Mouse (Mus musculus) brain, embryonic 14.5 days (tissue): Measurements from ENCODE around the gene Togaram1.
A peak's percentile ranks its signal among the peaks of the same experiment; 100 is the strongest.

Source experiments
- CTCF ChIP-seq: fragments of 200-500 bp; IDR thresholded peaks from 2 replicates; pipeline ENCODE4 v1.5.1; 2012; ENCODE audit warnings: inconsistent platforms, mild to moderate bottlenecking, moderate library complexity, borderline replicate concordance; ENCODE audit not compliant: insufficient read depth, insufficient read length; ENCODE audit errors: extremely low read depth
- POLR2A ChIP-seq: fragments of 200-500 bp; IDR thresholded peaks from 2 replicates; pipeline ENCODE4 v1.6.1; 2012; ENCODE audit warnings: mild to moderate bottlenecking, inconsistent platforms, borderline replicate concordance; ENCODE audit not compliant: poor library complexity, insufficient read depth, insufficient read length, severe bottlenecking; ENCODE audit errors: extremely low read depth

GRCm38 (mm10) chr12:65036190-65036870 is 70.7 kb downstream of the Togaram1 start, which contains the start of gene Prpf39:
- peak; percentile 93 for TF ChIP-seq POLR2A
- TF ChIP-seq CTCF, result no peak
